Mouse (Mus musculus): ENCODE results near the gene Dhps.
A peak's percentile ranks its signal among the peaks of the same experiment; 100 is the strongest.

- TF ChIP-seq ELF1 (IDR thresholded peaks at IDR 0.05; ENCODE audit: low read depth, low read length) = no peak
- TF ChIP-seq CHD1 (IDR thresholded peaks at IDR 0.05; ENCODE audit: low read depth, low read length) = no peak
- no peak for TF ChIP-seq CTCF (conservative IDR thresholded peaks at IDR 0.05 in 1 of 2, IDR thresholded peaks at IDR 0.05 in 1 of 2; ENCODE audit: low read depth in 2 of 2, low read length in 2 of 2)
- no peak for TF ChIP-seq EP300 (IDR thresholded peaks at IDR 0.05; ENCODE audit: low read length)
- 0 out of 2 replicates have a peak, but pooled peaks have one; percentile 25 for TF ChIP-seq POLR2A (IDR thresholded peaks at IDR 0.05; ENCODE audit: low read depth, low read length)
- no peak for TF ChIP-seq RAD21 (IDR thresholded peaks at IDR 0.05; ENCODE audit: low read depth, low read length)
- TF ChIP-seq MYC (IDR thresholded peaks at IDR 0.05; ENCODE audit: low read depth, low read length) = no peak
- TF ChIP-seq ZC3H11A (IDR thresholded peaks at IDR 0.05; ENCODE audit: low read depth, low read length) = no peak
These were observed 8.6 kb downstream of the Dhps start for GRCm38 (mm10) chr8:85080214-85080531.
